Mouse (Mus musculus) layer of hippocampus, postnatal 10 days (tissue): Measurements from ENCODE around the gene Antxrl. TPM values are rescaled to one million over a fixed set of nuclear protein-coding genes. Genes with fewer than 3 reads are reported as not detected.

ENCODE experiments used
- DNase-seq, 2 experiments: peaks; one replicate each; pipeline ENCODE4 v3.0.0; 2021; ENCODE audit warnings: low spot score in 2 of 2
- long read RNA-seq: library from polyadenylated mRNA; stranded (forward); transcript quantifications from one replicate; pipeline ENCODE4 v2.0.0, GENCODE M21; 2023
- total RNA-seq, 2 experiments: library from RNA; stranded (reverse); gene quantifications; 2 replicates each; pipeline ENCODE4 v1.2.3; 2021

Gene Antxrl
- not detected for total RNA-seq
- long read RNA-seq = 0 reads

DNA sequence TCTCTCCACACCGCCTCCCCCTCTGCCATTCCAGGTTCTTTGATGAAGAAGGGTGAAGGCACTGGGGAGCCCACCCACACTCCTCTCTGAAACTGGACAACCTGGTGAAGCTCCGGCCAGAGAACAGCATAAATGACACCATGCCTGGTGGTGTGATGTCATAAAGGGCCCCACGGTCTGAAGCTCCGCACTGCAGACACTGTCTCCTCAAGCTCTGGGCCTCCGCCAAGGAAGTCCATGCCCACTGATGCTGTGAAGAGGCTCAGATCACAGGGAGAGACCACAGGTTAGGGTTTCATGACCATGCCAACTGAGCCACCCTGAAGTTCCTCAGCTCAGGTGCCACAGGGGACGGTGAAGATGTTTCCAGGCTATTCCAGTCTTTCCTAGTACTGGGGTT, at the start of gene Antxrl:
Gene Antxrl, plus strand, starts transcription at position 192 of the 400 bp plus-strand sequence.
- no peak for DNase-seq

DNA sequence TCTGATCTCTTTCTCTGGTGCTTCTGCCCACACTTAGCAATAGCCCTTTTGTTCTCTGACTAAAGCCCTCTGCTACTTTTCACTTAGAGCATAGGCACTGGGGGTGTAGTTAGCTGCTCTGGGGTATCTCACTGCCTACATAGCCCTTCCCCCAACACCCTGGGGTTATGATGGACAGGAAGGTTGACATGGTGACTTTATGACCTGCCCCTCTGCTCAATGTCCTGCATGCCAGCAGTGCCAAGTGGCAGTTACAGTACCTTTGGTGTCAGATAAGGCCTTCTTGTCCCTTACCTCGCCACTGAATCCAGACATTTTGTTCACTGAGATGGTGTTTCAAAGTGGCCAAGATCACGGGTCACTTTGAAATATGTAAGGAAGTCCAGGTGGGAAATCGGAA, 37.4 kb upstream of the Antxrl start, which contains the start of gene Gm30083:
Gene Gm30083, minus strand, starts transcription at position 120 of the 400 bp plus-strand sequence.
- no peak for DNase-seq

DNA sequence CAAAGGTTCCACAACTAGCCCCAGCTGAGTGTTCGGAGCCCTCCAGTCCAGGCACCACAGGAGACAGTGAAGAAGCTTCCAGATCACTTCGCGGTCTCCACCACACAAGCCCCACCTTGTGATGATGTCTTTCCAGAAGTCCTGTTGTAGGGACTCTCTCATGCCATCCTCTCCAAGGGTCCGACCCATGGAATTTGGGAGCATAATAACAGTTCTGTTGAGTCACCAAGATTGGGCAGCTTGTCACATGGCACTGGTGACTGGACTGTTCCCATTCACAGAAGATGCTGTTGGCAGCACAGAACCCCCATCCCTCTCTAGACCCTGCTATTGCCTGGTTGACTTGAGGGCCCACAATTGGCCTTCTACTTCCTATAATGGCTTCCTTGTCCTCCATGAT, 36.1 kb upstream of the Antxrl start, which contains the start of gene Gm5460:
Gene Gm5460, plus strand, starts transcription at position 378 of the 400 bp plus-strand sequence.
- DNase-seq = no peak

DNA sequence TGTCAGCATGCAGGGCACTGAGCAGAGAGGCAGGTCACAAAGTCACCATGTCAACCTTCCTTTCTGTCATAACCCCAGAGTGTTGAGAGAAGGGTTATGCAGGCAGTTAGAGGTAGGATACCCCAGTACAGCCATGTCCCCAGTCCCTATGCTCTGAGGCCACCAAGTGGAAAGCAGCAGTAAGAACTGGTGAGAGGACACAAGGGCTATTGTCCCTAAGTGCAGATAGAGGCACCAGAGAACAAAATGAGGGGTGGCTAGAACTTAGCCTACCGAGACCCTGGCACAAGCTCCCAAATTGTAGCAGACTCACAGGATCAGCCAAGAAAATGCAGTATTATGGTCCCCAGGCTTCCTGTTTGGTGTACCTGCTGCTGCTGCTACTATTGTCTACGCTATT, 35.6 kb upstream of the Antxrl start:
- no peak for DNase-seq

DNA sequence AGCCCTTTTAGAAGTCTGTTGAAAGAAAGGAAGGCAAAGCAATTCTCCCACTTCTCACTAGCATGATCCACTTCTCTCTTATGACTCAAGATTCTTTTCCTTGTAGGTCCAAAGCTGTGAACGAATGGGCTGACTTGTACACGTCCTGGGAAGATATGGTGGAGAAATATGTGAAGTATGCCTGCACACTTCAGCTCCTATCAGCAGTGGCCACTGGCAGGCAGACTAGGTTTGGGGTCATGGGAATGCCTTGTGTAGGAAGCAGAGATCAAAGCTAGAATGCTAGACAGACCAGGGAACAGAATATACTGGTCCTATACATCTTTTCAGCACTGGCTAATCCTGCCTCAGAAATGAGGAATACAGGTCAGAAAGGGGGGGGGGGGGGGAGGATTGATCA, 25.8 kb upstream of the Antxrl start:
- no peak for DNase-seq

DNA sequence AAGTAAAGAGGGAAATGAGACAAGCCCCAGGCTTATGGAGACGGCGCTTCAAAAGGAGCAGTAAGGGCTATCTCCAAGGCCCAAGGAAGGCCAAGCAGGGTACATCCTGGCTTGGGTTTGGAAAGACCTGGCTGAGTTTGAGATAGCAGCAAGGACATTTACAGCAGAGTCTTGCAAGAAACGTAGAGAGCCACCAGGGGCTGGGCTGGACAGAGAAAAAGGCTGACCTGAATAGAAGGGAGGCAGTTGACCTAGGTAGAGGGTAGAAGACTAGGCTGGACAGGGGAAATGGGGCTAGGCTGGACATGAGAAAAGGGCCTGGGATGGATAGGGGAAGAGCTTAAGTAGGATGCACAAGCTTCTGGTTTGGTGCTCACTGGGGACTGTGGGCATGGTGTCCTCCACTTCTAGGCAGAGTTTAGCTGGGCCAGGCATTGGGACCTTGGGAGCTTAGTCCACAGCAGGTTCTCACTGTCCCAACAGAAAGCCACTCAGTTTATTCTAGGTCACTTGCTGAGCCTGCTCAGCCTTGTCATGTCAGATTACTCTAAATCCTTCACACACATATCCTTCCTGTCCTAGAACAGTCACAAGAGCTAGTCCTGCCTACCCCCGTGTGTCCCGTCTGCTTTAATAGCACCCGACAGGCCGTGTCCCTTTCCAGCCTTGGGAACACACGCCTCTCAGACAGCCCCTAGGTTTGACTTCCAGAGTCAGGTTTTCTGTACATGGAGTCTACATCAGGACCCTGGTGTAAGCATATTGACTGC, 18.5 kb upstream of the Antxrl start:
- DNase-seq = no peak

DNA sequence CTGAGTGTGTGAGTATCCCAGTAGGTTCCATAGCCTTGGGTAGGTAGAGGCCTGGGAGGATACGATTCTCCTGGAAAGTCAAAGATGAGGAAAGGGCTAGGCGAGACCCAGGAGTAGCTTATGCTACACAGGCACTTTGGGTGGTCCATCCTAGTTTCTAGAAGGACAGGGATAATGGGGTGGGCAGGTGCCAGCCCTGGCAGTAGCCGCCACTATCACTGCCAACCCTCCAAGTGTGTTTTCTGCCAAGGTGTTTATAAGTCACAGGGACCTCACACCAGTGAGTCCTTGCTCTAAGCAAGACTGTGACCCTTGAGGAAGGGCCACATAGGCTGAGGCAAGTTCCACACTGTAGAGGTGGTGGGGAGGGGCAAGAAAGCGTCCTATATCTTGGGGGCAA, 11.3 kb upstream of the Antxrl start:
- no peak for DNase-seq

DNA sequence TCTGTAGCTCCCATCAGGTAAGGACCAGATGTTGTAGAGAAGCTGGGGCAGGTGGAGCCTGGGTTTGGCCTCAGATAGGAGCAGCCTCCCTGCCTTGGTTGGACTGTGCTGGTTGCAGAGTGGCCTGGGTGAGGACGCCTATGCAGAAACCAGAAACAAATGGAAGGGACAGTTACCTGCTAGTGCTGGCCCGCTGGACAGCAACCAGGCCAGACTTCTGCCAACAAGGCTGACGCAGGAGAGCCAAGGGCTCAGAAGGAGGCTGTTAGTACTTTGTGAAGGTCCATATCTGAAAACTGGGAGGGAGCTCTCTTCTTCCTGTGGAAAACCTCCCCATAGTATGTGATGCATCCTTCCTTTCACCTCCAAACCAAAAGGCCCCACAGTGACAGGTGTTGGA, 9.2 kb upstream of the Antxrl start:
- DNase-seq = no peak

DNA sequence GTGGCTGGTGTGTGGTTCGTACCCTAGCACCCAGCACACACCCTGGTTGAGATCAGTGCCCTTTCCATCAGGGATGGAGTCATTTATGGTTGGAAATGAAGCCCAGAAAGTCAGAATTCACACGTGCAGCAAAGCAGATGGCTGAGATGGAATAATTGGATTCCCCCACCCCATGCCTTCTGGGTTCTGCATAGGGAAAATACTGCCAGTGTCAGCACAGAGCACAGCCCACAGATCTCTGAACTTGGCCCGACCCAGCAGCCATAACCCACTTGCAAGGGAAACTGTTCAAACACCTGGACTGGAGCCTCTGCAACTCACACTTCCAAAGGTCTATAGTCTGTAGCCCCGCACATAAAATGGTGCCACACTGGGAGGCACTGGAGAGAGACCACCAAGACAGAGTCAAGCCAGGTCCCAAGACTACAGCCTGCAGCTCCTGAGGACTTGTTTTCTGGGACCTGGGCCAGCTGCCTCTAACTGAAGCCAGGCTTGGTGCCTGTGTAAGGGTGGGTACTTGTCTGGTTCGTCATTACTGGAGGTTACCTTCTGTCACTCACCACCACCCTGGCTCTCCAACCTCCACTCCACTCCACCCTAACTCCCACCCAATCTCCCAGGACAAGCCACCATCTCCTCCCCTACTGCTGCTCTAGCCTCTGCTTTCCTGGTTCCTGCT, 2.3 kb upstream of the Antxrl start:
- DNase-seq = peak in 1 of 2 experiments; percentile 22

DNA sequence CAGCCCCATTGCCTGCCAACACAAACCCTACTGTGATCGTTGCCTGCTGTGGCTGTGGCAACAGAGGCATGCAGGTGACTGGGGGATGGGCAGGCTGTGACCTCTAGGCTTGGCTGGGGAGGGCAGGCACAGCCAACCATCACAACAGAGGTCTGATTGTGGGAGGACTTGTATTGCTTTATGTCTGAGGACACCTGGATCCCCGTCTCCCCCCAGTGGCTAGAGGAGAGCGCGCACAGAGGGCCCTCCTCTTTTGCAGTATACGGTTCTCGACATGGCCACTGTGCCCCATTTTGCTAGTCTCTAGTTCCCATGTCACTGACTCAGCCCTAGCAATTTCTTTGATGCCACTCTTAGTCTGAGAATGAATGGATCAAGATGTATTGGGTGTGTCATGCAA, 19.2 kb downstream of the Antxrl start:
- DNase-seq = no peak

DNA sequence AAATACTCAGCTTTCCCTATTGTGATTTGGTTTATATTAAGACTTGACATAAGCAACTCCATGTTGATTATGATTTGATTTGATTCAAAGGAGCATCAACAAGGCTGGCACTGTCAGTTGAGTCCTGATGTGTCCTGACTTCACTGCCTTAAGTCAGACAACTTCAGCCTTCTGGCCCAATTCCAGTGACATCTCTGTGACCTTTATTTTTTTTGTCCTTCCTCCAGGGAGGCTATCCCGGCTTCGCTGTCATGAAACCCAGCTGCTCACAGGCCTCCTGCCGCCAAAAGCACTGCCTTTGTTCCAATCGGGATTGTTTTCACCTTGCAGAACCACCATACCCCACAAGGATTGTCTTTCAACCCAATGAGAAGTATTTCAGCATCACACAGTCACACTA, 22.8 kb downstream of the Antxrl start:
- DNase-seq = no peak

DNA sequence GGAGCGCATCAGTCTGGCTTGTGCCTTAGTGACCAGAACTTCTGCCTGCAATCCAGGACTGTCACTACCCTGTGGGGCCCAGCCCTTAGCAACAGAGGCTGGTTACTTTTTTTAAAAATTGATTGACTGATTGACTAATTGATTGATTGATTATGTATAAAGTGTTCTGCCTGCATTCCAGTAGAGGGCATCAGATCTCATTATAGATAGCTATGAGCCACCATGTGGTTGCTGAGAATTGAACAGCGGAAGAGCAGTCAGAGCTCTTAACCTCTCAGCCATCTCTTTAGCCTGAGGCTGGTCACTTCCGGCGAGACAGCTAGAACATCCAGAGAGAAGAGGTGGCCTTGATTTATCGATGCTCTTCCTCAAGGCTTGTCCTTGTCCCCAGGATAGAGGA, 24.7 kb downstream of the Antxrl start:
- DNase-seq = no peak

DNA sequence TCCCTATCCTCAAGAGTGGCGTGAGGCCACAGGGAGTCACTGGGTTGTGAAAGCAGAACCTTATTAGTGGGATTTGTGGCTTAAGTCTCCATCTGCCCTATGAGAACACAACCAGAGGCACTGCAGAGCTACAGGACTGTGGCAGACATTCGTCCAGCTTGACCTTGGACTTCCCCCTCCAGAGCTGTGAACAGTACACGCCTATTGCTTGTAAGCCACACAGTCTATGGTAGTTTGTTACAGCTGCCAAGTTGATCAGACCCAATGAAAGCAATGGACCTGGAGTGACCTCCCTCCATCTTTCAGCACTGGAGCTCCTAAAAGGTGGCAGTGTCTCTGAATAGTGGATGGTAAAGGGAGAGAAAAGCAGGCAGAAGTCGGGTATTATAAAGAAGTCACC, 25.8 kb downstream of the Antxrl start:
- DNase-seq = no peak

DNA sequence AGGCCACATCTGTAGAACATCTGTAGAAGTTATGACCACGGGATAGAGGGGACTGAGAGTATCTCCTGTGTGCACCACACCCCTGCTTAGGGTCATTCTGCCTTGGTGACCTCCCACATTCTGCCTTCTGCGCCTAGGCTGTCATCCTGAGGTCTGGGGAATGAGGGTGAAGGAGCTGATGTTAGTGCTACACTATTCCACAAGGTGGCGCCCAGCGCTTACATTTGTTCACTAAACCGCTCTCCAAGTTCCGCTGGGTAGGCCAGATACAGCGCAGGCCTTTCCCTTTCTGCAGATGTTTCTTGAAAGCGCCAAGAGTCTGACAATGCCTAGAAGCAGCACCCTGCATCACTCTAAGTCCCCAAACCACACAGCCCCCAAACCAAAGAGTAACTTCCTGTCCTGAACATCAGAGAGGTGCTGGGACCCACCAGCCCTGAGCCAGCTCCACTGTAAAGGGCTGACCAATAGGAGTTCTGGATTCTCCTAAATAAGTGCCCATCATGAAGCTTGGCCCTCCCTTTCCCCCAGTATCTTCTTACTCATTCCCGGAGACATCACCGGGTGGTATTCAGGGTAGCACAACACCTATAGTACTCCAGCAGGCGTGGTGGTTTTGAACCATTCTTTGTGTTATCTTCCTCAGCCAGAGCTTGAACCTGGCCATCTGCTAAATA, 28.0 kb downstream of the Antxrl start:
- DNase-seq = peak; percentile 80 to 83

DNA sequence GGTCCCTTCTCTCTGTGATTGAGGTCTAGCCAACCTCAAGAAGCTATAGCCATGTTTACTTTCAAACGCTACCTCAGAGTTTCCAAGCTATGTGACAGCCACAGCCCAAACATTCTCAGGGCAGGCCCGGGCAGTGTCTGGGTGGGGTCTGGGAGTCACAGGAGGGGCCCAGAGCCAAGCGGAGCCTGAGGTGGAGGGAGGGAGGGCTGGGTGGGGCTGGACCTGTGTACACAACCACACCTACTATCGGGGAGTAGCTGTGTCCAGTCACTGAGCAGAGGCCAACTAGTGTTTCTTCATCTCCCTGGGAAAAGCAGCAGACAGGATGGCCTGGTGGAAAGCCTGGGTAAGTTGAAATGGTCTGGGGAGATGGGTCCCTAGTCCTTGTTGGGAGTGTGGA, 33.2 kb downstream of the Antxrl start, which contains the start of gene Anxa8:
Gene Anxa8, plus strand, starts transcription at position 251 of the 400 bp plus-strand sequence.
- DNase-seq = no peak

DNA sequence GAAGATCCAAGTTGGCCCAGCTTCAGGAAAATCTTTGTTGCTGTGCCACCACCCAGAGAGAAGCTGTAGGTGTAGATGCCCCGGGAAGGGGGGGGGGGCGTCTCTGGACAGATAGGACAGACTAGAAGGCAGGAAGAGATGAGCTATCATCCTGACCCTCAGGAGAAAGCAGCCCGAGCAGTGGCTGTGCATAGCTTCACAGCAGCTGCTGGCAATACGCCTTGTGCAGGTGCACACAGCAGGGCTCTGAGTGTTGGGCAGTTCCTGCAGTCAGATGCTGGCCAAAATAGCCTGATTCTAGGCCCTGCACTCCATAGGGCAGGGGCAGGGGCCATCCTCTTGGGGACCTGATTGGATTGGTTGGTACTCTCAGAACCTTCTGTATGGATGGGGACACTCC, 34.3 kb downstream of the Antxrl start:
- DNase-seq = no peak

DNA sequence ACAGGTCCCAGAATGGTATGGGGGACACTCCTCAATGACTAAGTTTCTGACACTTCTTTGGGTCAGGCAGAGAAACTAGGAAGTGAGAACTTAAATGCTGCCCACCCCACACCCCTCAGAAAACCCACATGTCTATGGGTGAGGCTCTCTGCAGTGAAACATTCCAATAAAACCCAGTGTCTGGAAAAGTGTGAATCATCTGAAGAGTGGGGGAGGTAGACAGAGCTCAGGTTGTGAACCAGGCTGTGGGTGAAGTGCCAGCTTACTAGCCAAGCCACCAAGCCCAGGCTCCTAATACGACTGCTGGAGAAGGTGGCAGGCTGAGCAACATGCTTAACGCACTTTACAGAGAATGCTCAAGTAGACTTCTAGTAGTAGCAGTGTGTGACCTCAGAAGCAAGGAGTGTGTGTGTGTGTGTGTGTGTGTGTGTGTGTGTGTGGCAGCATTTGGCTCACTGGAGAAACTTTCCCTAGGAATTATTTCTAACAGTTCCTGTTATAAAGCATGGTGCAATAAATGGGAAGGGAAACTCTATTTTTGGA, 35.4 kb downstream of the Antxrl start:
- no peak for DNase-seq

DNA sequence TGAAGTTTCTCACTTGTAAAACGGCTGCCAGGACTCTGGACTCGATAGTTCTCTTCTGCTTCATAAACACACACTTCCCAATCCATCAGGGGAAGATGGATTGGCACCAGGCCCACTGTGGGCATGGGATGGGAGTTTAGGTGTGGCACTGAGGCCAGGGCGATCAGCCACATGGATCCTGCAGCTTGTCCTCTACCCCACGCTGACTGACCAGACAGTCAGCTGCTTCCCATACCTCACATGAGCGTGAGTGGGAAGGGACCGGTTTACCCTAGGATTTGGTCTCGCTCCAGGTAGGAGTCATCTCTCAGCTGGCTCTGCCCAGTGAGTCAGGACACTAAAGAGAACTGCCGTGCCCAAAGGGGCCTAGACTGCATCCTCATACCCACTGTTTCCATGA, 37.3 kb downstream of the Antxrl start:
- no peak for DNase-seq

DNA sequence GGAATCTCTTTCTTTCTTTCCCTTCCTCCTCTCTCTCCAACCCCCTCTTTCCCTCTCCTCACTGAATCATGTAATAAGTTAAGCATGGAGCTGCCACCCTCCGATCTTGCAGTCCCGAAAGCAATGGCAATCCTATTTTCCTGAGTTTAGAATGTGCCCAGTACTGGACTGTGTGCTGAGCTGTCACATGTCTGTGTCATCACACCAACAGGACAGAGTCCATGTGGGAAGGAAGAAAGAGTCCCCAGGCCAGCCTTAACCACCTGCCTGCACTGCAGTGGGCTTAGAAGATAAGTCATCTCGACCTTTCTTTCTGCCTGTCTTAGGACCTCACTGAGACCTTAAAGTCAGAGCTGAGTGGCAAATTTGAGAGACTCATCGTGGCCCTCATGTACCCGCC, 39.0 kb downstream of the Antxrl start:
- no peak for DNase-seq

DNA sequence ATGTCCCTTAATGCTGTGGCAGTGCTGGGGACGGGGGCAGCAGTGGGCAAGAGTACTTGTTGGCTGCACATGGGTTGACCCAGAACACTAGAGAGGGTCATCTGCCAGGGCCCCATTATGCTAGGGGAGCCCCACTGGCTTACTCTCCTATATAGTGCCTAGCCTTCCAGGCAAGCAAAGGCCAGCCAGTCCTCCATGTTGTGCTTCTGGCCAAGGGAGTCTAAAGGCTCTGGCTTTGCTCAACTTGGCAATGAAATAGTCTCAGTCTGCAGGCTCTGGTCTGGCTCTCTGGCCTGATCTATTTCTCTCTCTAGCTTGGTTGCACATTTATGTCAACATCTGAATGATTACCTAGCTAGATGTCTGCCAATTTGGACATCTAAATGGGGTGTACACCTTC, 40.3 kb downstream of the Antxrl start:
- no peak for DNase-seq

DNA sequence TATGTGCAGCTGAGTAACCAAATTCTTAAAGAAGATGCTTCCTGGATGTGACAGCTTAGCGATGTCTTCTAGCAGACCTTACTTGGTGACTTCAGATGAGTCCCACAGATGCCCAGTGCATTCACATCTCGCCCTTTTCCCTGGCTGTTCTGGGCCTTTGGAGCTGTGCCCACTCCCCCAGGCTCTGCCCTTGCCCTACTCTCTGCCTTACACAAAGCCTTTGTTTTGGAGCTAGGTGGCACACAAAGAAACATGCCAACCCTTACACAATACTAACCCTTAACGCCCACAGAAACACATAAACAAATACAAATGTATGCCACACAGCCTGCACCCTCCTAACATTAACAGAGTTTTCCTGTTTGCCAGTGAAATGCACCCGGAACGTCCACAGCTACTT, 43.7 kb downstream of the Antxrl start:
- no peak for DNase-seq

DNA sequence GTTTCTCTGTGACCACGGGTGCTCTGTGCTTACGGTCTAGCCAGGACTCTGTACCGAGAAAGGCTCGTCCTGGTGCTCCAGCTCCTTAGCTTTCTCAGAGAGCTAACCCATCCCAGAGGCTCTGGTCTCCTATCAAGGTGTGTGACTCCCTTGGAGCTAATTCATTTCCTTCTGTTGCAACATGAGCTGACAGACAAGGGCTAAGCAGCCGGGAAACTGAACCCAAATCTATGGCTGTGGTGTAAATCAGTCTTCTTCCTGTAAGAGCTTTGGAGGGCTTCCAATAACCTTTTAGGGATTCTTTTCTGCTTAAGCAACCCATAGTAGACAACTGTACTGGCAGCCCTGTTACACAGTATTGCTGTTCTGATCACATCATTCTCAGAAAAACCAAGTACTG, 50.1 kb downstream of the Antxrl start, which contains the start of gene A630023A22Rik:
Gene A630023A22Rik, minus strand, starts transcription at position 154 of the 400 bp plus-strand sequence.
- DNase-seq = no peak
